Mouse (Mus musculus): ENCODE results near the gene Atp5e.

The Atp5e gene

GRCm38 (mm10) chr2:174415001-174415730 lies 48.7 kb downstream of the Atp5e start:
- DNase-seq (ENCODE audit: extremely low spot score) = no peak

- no peak for DNase-seq (ENCODE audit: extremely low spot score)
Measured at GRCm38 (mm10) chr2:174413127-174413526, 50.8 kb downstream of the Atp5e start.

Data from embryo, embryonic 9.5 days (tissue).